Mouse (Mus musculus): ENCODE measurements around the gene B4galnt1.

GRCm38 (mm10) chr10:127127711-127128279, 37.2 kb upstream of the B4galnt1 start:
- TF ChIP-seq POLR2A (IDR thresholded peaks at IDR 0.05; ENCODE audit: insufficient read depth, low read depth, low read length) (no peak), CTCF (IDR thresholded peaks at IDR 0.05) (no peak)
